Mouse (Mus musculus) inflammation-experienced regulatory T-cells, adult 6 months (primary cell): ENCODE measurements around the gene Apln. TPM values are rescaled to one million over a fixed set of nuclear protein-coding genes. Genes with fewer than 3 reads are reported as not detected.

Experiments
- ATAC-seq: one replicate; pipeline ENCODE4 v1.8.0; 2017
- polyA plus RNA-seq, 3 experiments: library from polyadenylated mRNA; unstranded; fragments of 100-300 nt; shearing (Covaris generic); gene quantifications; one replicate each; pipeline ENCODE4 v1.2.1; 2017

Apln gene
- polyA plus RNA-seq, result under 1 TPM in 2 of 3 experiments, not detected in 1; 0.17 to 0.70 TPM

DNA sequence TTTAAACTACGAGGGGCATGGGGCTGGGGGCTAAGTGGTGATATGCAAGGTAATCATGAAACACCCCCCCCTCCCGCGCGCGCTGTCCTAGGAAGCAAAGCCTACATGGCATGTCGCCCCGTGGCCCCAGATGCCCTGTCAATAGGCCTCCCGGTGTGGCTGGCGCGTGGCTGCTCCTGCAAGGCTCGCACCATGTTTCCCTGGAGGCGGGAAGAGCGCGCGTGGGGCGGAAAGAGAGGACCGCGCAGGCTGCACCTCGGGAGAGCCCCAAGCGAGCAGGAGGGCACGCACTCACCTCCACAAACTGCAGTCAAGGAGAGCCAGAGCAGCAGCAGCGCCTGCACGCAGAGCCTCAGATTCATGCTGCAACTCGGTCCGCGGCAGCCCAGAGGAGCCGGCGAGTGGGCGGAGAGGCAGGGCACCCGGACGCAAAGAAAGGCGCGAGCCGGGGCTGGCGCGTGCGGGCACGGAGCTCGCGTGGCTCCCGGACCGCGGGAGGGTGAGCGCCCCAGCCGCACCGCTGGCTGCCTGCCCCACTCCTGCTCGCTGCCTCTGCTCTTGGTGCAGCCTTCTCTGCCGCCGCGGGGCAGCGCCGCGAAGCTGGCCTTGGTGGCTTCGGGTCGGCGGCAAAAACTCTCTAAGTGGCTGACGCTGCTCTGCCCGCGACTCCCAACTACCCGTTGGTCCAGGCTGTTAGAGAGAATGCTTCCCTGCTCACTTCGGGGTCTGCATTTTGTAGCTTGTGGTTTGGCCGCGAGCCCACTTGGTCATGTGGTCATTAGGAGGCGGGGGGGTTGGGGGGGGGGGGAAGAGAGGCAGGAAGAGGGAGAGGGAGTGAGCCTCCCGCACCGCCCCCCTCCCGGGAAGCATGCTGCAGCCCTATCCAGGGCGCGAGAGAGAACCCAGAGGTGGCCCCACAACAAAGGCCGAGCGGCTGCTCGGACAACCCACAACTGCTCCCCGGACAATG, at the start of gene Apln:
Apln (minus strand) TSS at position 710 of the 970 bp plus-strand sequence.
- ATAC-seq, result no peak

DNA sequence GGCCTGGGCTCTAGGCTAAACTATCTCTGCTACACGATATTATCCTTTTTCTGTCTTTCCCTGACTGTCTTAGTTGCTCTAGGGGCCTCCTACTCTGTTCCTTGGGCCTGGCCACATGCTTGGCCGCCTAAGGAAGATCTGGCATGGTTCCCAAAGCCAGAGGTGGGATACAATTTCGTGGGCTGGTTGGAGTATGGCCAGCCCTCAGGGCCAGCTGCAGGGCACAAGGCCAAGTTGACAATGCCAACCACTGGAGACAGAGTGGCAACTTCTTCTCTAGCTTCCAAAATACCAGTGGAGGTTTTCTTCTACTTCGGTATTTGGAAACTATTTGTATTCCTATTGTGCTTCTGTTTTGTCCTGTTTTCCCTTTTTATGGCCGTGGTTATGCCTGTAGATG, 47.7 kb upstream of the Apln start:
- ATAC-seq, result no peak

DNA sequence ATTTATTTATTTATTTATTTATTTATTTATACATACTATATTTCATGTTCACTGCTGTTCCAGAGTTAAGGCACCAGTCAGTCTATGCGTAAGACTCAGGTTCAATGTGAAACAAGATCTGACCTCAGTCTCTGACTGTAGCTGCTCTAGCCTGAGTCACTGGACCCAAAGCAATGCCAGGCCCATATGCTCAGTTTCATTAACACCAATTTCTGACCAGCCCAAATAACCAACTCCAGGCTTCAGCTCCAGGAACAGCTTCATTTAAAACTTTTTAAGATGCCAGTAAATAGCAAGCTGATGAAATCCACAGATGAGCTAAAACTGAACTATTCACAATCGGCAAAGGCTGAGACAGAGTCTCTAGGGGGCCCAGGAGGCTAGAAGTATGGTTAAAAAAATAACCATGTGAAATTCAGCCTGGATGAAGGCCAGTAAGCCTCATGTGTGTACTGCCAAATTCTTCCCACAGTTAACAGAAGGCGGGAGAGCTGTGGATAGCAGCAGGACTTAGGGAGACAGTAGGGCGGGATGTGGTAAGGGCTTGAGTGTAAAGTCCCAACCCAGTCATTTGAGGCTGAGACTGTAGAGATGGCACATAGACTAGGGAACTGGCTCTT, 42.3 kb upstream of the Apln start:
- ATAC-seq, result no peak

DNA sequence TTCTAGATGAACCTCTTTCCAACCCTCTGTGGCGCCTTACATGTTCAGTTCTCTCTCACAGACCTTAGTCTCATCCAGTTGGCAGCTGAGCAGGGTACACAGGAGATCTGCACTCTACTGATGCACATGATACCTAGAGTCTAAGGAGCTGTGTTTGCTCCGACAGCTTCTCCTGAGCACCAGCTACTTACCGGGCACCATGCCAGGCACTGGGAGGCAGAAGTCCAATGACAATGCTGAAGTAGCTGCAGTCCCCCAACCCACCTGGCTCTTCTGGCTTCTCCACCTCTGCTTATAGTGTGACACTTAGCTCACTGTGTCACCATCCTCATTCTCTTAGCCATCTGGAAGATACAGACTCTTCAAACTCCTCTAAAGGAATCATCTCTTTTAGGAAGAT, 40.0 kb upstream of the Apln start:
- no peak for ATAC-seq

DNA sequence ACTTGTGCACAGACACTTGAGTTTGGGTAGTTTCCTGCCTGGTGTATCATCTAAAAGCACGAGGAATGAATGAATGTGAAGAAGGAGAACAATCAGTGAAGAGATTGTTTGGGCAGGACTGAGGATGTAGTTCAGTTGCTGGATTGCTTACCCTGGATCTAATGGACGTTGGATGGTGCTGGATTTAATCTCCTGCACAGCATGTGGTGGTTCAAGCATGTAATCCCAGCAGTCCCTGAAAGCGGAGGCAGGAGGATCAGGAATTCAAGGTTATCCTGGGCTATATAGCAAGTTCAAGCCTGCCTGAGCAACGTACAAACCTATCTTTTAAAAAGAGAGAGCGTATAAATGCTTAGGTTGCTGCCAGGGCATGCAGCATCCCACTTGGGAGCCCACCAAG, 37.7 kb upstream of the Apln start:
- ATAC-seq, result no peak

DNA sequence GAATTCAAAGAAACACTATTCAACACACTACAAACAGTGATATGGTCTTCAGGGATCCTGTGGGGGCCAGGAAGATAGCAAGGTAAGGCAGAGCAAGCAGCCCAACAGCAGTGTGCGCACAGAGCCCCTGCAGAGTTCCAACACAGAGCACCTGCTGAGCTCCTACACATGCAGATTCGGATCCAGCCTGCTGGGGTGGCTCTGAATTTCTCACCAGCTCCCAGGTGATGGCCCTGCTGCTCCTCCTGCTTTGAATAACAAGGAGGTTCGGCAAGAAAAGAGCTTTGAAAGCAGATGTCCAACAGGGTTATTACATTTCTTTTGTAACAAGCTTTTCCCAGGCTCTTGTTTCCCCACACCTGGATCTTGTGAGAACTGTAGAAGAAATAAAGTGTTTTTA, 37.3 kb upstream of the Apln start:
- ATAC-seq, result no peak

DNA sequence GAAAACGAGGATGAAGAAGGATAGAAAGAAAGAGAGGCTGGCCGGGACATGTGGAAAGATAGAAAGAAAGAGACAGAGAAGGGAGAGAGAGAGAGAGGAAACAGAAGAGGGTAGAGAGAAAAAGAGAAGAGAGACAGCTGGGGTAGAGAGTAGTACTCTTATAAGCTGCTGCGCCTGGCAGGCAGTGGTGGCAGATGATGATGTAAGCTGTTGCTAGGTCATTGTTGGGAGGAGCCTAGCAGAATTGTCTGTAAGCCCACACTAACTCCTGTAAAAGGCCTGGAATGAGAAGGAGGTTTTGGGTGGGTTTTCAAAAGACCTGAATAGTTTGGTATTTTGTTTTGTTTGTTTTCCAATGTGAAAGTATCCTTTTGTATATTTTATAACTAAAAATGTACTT, 32.2 kb upstream of the Apln start:
- no peak for ATAC-seq

DNA sequence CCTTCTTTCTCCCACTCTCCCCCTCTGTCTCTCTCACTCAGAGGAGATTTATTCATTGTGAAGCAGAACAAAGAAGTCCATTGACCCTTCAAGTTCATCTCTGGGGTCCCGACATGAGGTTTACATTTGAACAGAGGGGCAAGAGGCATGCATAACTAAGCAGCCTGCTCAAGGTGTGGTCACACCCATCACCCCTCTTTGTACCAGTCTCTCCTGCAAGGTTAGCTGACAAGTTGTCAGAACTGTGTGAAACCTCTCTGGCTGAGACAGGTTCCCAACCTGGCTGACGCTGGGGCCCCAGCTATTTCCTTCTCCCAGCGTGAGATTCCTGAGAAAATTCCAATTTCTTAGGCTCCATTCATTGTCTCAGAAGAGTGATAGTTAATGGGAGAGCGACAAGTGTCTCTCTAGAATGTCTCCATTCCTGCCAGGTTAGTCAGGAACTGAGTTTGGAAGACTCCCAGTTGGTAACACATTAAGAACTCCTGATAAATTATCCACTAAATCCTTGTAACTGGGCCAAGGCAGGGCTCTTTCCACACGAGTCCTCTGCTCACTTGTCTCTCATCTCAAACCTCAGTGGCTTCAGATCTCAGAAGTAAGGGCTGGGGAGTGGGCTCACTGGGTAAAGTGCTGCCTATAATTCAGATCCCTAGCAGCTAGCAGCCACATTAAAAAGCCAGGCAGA, 29.7 kb upstream of the Apln start:
- ATAC-seq, result no peak

DNA sequence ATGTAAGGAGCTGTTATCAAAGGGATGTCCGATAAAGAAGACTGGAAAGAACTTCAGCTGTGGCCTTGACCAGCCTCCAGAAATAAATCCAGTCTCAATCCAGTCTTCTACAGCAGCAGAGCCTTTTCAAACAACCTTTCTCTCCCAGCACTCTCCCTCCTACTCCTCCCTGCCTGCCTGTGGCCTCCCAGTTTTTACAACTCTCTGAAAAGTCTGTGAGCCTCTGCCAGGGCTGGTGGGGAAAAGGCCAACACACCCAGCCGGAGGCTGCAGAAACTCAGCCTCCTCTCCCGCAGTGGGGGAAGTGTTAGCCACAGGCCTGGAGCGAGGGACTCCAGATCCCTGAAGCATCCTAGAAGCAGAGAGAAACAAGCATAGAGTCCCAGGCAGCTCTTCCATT, 27.8 kb upstream of the Apln start:
- no peak for ATAC-seq

DNA sequence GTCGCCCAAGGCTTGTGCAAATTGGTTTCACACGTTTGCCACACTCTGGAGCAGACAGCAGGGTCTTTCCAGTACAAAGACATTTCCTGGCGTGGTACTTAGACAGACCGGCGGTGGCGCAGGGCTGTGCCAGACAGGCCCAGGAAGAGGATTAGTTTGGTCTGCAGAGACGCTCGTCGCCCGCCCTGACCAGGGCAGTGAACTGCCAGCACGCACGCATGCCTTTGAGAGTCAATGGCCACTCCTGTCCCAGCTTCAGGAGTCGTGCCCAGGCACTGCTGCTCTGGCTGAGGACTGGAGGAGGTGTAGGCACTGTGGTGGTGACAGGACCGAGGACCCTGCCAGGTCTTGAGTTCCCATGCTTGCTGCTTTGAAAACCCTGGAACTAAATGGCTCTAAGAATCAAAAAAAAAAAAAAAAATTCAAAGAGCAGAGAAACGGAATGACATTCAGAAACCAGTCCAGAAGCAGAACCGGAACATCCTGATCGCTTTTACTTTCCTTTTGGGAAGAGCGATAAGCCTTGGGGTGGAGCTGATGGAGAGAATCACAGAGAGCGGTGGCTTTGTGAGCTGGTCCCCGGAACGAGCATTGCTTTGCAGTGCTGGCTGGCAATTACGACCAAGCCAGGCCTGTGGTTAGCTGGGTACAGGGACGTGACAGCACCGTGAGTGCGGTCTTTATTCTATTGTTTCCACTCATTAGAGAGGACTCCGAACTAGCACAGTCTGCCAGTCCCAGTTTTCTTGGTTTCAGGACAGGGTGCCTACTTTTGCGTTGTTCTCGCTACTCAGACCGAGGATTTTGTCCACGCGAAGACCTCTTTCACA, 19.7 kb upstream of the Apln start:
- ATAC-seq, result peak; percentile 74

DNA sequence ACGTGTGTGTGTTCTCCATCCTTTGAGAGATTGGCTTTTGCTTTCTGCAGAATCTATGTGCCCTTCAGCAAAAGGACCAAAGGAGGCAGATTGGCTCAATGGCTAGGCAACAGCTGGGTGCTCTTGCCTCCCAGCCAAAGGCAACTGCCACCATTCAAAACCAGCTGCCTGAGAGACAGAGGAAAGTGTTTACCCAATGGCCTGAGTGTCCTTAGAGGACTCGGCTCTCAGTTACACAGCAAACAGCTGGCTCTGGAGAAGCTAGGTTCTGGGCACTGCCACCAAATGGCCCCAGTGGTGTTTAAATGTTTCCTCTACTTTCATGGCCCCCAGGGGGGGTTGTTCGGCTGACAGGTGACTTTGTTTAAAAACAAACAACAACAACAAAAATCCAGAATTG, 19.1 kb upstream of the Apln start:
- no peak for ATAC-seq

DNA sequence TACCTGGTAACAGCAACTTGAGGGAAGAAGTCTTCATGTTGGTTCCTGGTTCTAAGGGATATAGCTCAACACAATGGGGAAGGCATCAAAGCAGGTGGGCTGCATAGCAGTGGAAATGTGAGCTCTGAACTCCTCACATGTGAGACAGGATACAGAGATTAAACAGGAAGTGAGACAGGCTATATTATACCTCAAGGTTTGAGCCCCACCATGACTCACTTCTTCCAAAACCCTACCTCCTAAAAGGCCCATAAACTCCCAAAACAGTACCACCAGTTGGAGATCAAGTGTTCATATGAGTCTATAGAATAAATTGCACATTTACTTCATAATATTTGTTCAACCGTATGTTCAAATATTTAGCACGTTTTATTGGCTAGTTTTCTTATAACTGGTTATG, 11.7 kb upstream of the Apln start:
- ATAC-seq, result no peak

DNA sequence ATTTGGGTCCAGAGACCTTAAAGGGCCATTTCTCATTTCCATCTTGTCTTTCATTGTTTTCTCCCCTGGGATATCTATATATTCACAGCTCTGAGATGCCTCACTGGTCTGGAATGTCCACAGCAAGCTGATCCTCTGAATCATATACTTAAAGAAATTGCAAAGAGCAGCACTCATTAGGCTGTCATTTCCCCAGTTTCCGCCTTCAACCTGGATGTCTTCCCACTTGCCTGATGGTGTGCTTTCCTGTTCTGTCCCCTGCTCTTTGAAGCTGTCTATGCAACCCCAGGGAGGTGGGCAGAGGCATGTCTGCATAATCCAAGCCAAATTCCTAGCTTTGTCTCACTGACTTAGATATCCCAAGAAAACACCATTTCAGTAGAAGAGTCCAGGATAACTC, 9.6 kb upstream of the Apln start:
- no peak for ATAC-seq

DNA sequence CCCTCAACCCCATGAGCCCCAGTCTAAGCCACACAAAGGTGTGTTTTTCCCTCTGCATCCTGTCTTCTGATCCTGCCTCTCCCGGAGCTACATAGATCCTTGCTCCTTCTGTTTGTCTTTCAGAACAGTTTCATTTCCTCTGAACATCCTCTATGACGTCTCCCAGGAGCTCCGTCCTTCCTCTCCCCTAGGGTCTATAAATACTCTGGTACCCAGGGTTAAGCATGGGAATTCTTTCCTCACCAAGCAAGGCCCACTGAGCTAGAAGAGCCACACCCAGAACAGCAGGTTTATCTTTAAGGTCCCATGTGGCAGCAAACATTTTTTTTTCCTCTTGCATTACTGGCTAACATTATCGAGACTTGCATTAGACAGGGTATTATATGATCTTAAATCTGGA, 8.1 kb upstream of the Apln start:
- ATAC-seq, result no peak

DNA sequence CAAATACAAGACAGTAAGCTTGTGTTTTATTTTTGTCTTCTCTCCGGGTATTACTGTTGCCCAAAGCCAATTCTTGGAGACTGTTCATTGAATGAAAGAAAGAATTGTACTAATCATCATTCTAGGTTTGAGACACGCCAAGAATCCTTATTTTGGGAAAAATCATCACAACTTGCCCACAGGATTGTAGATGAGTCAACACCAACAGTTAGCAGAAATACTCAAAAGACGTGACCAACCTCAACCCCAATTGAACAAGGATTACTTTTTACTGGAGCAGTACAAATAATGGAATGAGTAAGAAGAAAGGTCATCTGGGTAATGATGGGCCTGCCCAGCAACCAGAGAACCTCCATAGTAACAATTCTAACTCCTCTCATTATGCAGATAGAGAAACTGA, 5.7 kb upstream of the Apln start:
- no peak for ATAC-seq

DNA sequence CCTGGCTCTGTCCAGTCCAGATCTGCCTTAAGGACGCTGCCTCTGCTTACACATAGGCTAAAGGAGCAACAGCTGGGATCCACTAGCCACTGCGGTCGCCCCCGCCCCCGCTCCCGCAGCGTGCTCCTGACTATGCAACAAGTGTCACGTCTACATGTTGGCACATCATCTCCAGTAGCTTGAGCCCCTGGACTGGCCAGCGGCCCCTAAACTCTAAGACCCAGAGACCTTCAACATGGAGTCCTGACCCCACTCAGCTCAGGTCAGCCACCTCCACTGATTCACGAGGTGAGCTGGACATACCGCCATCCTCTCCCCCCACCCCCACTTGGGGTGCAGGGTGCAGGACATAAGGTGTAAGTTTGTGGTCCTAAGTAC, 898 bp downstream of the Apln start:
- ATAC-seq, result no peak

DNA sequence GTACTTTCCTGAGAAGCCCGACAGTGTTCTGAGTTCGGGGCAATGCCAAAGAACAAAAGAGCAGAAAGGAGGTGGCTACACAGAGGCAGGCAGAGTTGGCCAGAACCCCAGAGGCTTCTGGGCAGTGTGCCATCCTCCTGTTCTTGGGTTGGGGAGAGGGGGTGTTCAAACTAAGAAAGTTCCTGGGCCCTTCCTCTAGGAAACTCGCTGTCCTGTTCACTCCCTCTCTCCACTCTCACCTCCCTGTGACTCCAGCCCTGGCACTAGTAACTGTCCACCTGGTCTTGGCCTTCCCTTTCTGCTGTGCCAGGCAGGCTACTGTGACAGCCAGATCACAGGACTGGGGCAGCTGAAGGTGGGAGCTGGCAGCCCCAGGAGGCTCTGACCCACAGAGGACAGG, 1.6 kb downstream of the Apln start:
- no peak for ATAC-seq

DNA sequence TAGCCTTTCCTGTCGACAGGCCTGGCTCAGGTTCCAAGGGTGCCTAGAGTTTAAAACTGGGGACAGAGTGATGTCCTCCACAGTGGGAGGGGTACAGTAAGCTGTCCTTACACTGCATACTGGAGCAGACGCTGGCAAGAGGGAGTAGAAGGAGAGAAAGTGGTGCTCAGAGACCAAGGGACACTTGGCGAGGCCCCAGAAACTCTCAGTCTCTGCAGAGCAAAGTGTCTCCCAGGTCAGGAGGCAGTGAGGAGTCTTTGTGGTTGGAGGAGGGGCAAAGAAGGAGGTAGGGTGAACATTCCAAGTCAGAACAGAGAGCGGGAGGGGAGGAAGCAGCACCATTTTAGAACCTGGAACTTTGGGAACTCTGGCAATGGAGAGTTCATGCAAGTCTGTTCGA, 2.8 kb downstream of the Apln start:
- no peak for ATAC-seq

DNA sequence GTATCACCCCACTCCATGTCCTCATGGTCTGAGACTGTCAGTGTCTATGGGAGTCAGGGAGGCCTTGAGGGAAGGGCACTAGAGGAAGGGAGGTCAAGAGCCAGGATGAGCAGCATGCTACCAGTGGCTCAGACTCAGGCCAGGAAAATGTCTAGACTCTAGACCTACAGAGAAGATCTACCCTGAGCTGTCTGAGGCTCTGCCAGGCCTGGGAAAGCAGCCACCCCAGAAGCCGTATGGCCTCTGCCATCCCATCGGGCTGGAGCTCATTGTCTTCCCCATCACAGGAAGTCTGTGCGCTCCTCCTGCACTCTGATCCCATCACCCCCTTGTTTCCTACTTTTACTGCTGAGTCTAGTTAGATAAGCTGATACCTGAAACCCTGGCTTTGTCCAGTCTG, 4.1 kb downstream of the Apln start:
- ATAC-seq, result no peak

DNA sequence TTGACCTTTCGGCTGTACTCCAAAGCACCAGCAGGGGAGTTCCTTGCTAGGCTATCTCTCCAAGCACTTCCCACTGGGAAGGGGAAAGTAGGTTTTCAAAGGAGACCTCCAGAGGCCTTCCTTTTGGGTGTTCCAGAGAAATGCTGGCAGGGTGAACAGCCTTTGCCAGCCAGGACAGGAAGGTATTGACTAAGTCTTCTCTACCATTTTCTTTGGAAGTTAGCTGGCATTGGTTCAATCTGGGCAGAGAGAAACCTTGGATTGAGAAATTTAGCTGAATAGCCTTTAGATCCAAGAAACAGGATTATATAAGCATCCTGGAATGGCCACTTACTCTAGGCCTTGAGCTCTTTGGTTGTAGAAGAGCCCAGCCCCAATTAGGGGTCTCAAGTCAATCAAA, 11.8 kb downstream of the Apln start:
- ATAC-seq, result no peak

DNA sequence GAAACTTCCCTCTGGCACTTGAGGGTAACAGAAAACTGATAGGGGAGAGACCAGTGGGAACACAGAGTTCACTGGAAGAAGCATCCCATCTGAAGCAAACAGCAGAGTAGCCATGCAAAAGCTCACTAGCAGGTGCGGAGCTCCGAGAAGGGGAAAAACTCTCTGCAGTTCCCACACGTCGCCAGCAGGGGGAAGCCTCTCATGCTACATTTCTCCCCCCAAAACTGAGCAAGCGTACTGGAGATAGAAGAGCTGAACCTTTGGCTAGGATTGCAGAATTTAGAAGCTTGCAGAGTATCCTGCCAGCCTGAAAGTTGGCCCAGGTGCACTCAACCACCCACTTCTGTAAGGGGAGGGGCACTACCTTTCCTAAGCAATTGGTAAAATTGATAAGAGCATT, 14.7 kb downstream of the Apln start:
- ATAC-seq, result peak; percentile 71

DNA sequence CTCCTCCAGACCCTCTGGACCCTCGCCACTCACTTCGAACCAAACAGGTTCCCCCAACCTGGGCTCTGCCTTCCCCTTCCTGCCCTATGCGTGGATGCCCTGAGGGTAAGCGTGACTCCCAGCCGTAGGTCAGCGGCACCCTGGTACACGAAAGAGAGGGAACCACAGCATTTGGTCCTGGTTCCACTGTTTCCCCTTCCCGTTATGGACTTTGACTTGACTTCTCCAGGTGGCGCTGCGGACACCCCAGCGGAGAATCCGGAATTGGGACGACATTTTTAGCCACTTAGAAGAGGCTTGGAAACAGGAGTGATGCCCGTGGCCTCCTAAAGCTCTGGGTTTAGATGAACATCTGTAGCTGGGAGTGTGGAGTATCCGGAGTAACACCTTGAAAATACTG, 15.3 kb downstream of the Apln start:
- ATAC-seq, result no peak
